Mouse (Mus musculus): Measurements from ENCODE around the gene Tuba3b.

The Tuba3b gene

DNA sequence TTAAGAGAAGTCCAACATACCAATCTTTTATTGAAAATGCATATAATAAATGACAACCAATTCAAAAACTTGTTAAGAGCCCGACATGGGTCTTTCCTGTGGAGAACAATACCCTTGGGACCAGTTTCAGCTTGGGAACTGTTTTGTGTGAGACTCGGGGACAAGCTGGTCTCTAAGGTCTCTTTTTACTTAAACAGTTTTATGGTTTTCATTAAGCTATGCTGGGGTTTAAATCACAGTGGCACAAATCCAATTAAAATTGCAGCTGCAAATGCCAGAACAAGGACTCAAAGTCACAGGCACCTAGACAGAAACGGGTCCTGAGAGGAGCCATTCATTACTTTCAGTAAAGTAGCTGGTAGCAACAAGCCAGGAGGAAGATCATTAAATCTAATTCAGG is 10.4 kb upstream of the Tuba3b start:
- no peak for DNase-seq (ENCODE audit: low read depth, low spot score)

GRCm38 (mm10) chr6:145607746-145608145 is 7.8 kb upstream of the Tuba3b start:
- no peak for DNase-seq (ENCODE audit: low read depth, low spot score)

DNA sequence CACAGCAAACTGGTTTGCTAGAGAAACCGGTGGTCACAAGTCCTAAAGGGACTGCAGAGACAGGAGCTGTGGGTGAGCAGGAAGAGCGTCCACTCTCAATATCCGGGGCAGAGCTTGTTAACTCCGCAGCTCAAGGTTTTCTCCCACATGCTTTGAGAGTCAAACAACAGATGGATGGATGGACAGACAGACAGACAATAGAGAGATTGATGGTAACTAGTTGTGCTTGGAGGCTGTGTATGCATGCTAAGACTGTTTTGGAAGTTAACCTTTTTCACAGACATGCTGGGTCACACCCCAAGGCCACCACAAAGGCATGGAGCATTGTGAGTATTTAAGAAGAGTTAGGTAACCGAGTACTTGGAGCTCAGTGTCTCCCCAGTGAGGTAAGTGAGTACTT is 6.9 kb upstream of the Tuba3b start:
- DNase-seq (ENCODE audit: low read depth, low spot score): no peak

DNA sequence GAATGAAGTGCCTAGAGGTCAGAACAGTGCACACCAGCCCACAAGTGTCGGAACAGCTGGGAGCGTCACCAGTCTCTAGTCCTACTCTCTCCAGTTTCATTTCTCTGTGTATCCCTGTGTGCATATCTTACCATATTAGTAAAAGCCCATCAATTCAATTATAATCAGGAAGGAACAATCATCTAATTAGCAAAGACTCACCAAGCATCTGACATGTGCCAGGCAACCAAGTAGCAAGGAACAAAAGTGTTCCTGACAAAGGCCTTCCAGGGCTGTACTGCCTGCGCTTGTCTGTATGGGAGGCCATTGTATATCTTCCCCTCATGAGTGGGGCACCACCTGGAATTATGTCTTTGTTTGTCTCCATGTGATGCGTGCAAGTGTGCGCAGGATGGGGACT is 4.7 kb upstream of the Tuba3b start:
- DNase-seq (ENCODE audit: low read depth, low spot score): no peak

DNA sequence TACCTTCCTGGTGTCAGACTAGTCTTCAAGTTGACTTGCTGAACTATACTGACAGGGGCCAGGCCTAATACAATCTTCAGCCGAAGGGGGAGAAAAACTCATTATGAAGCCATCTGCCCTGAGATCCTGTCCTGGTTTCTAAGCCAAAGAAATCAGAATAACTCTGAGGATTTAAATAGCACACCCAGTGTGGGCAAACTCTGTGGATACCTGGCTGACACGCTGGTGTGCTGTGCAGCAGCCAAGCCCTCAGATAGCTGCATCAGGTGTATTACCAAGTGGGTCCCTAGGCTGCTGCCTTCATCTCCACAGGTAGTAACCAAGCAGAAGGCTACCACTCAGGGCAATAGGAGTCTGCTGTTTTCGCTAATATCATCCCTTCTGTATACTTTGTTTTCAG is 2.9 kb upstream of the Tuba3b start:
- DNase-seq (ENCODE audit: low read depth, low spot score): no peak

GRCm38 (mm10) chr6:145614219-145614618 is 1.3 kb upstream of the Tuba3b start, which contains the start of gene Lmntd1:
TSS of gene Lmntd1 (minus strand) at chr6:145614319.
- DNase-seq (ENCODE audit: low read depth, low spot score): no peak

GRCm38 (mm10) chr6:145616402-145617229 is 1.1 kb downstream of the Tuba3b start:
- DNase-seq (ENCODE audit: low read depth, low spot score): no peak

GRCm38 (mm10) chr6:145623141-145623540 is 7.6 kb downstream of the Tuba3b start:
- DNase-seq (ENCODE audit: low read depth, low spot score): no peak

DNA sequence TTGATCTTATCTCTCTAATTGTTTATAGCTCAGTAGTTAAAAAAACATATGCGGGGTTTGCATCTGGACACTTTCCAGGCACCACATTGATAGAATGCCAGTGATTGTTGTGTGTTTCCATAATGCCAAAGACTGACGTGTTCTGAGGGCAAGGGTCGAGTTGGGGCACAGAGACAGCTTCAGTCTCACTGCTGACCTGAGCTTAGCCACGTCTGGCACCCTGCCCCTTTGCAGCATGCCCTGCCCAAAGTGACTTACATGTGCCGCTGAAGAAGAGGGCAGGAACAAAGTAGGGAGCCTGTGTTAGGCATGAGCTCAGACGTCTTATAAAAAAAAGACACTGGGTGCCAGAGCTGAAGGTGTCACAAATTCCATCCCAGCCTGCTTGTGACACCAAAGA is 14.7 kb downstream of the Tuba3b start:
- no peak for DNase-seq (ENCODE audit: low read depth, low spot score)

- DNase-seq (ENCODE audit: low read depth, low spot score): no peak
These were observed 18.9 kb downstream of the Tuba3b start for GRCm38 (mm10) chr6:145634454-145634853.

GRCm38 (mm10) chr6:145636682-145637081 is 21.1 kb downstream of the Tuba3b start:
- no peak for DNase-seq (ENCODE audit: low read depth, low spot score)

DNA sequence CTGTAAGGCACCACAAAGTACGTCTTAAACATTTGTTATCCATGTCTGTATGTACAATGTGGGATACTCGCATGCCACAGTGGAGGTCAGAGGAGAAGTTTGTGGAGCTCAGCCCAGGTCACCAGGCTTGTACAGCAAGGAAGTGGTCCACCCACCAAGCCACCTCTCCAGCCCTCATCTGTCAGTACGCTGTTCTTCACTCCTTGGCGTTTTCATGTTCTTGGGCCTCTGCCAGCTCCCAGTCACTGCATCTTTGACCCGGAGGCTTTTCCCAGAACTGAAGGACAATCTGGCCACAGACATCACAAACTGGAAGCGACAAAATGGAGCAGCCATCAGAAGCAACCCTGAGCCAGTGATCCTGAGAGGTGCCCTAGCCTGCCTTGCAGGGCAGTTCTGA is 22.7 kb downstream of the Tuba3b start:
- DNase-seq (ENCODE audit: low read depth, low spot score): no peak

- DNase-seq (ENCODE audit: low read depth, low spot score): no peak
These were observed 25.5 kb downstream of the Tuba3b start for GRCm38 (mm10) chr6:145640971-145641506.

GRCm38 (mm10) chr6:145651976-145652375 is 36.4 kb downstream of the Tuba3b start:
- DNase-seq (ENCODE audit: low read depth, low spot score): no peak

DNA sequence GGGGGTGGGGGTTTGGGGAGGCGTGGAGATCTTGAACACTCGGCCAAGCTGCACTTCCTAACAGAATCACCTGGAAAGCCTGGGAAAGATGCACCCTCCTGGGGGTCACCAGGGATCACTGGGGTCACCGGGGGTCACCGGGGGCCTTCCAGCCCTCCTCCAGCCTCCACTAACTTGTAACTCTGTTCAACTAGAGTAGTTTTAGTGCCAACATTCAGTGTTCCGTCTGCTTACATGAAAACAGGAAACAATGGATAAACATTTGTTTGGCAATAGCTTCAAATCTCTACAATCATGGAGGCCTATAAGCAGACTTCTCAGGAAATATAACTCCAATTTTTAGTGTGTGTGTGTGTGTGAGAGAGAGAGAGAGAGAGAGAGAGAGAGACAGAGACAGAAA is 37.4 kb downstream of the Tuba3b start:
- no peak for DNase-seq (ENCODE audit: low read depth, low spot score)

GRCm38 (mm10) chr6:145653626-145654025 is 38.1 kb downstream of the Tuba3b start:
- DNase-seq (ENCODE audit: low read depth, low spot score): no peak

GRCm38 (mm10) chr6:145654062-145654836 is 38.7 kb downstream of the Tuba3b start:
- DNase-seq (ENCODE audit: low read depth, low spot score): no peak

- no peak for DNase-seq (ENCODE audit: low read depth, low spot score)
These were observed 40.1 kb downstream of the Tuba3b start for GRCm38 (mm10) chr6:145655678-145656077.

GRCm38 (mm10) chr6:145656740-145657591 is 41.4 kb downstream of the Tuba3b start:
- DNase-seq (ENCODE audit: low read depth, low spot score): no peak

DNA sequence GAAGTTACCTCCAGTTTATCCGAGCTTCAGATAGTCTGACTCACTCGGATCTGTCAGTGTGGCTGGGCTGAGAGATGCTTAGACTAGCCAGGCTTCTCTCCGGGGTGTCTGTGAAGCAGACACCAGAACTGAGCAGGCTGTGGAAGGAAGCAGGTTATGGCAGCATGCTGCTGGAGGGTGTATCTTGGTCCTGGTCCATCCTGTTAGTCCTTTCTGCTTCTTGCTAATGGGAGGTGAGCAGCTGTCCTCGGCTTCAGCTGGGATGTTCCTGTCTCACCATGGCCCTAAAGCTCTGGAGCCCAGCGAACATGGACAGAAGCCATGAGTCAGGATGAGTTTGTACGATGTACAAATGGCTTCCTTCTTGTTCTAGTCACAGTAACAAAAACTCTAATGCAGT is 43.6 kb downstream of the Tuba3b start:
- no peak for DNase-seq (ENCODE audit: low read depth, low spot score)

DNA sequence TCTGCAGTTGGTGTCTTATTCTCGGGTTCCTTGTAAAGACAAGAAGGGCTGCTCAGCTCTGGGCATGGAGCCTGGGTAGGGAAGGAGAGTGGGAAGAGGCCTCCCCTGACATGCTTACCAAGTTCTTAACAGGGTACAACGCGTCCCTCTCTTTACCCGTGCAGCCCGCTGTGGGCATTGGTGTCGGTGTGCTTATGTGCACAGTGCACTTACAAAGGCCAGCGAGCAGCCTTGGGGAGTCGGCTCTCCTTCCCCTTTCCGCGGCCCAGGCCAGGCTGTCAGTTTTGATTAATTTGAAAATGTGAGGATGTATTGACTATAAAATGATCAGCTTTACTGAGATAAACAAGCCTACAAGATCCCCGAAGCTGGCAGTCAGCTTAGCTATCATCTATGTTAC is 45.4 kb downstream of the Tuba3b start:
- DNase-seq (ENCODE audit: low read depth, low spot score): no peak

DNA sequence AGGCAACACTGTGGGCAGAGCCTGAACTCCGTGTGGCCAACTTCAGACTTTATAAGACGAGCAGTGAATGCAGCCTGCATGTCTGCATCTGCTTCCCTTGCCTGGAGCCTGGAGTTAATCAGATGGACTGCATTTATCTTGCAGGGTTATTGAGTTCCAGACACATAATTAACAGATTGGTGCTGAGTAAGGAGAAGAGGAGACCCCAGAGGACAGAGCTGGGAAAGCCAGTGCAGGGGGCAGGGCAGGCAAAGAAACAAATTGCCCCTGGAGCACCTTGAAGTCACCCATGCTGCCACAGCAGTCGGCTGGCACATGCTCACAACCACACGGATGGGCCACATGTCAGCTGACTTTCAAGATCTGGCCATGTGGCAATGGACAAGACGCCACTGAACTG is 48.7 kb downstream of the Tuba3b start:
- no peak for DNase-seq (ENCODE audit: low read depth, low spot score)

All from retina, adult 2 months (tissue).